Mouse (Mus musculus) limb, embryonic 14.5 days (tissue): ENCODE measurements around the gene Olfr1224-ps1. TPM values are rescaled to one million over a fixed set of nuclear protein-coding genes. Genes with fewer than 3 reads are reported as not detected.
"Not testable (repeated sequence)": the region's sequence is repeated elsewhere in the genome, so short reads cannot be mapped to it uniquely, and the experiment has no call there.

ENCODE experiments used
- ATAC-seq: fragments of 200-750 bp; cut with Nextera tagmentation; 2 replicates; pipeline ENCODE4 v1.8.0; 2017; ENCODE audit warnings: low read depth, moderate number of reproducible peaks, moderate TSS enrichment; ENCODE audit not compliant: low FRiP score
- DNase-seq: peaks from one replicate; pipeline ENCODE4 v3.0.0-alpha.2; 2015; ENCODE audit warnings: low spot score
- H3K27ac ChIP-seq: fragments of 300-500 bp; sonication (generic); replicated peaks from 2 replicates; pipeline ENCODE4 v1.5.1; 2014; ENCODE audit warnings: low read depth, mild to moderate bottlenecking, low read length, moderate library complexity, mixed read lengths
- H3K27me3 ChIP-seq: fragments of 300-500 bp; sonication (generic); 2 replicates; pipeline ENCODE4 v1.6.1; 2014; ENCODE audit warnings: low read length, mixed read lengths; ENCODE audit not compliant: control insufficient read depth, insufficient read depth
- H3K36me3 ChIP-seq: fragments of 300-500 bp; sonication (generic); 2 replicates; pipeline ENCODE4 v1.6.1; 2014; ENCODE audit warnings: mild to moderate bottlenecking, low read length, moderate library complexity, mixed read lengths; ENCODE audit not compliant: control insufficient read depth, insufficient read depth
- H3K4me1 ChIP-seq: fragments of 300-500 bp; sonication (generic); 2 replicates; pipeline ENCODE4 v1.6.1; 2014; ENCODE audit warnings: antibody characterized with exemption, low read length, mixed read lengths; ENCODE audit not compliant: control insufficient read depth, insufficient read depth
- H3K4me2 ChIP-seq: fragments of 300-500 bp; sonication (generic); replicated peaks from 2 replicates; pipeline ENCODE4 v1.6.1; 2014; ENCODE audit warnings: low read depth, mild to moderate bottlenecking, low read length, moderate library complexity; ENCODE audit not compliant: severe bottlenecking
- H3K4me3 ChIP-seq: fragments of 300-500 bp; sonication (generic); replicated peaks from 2 replicates; pipeline ENCODE4 v1.5.1; 2014; ENCODE audit warnings: low read length
- H3K9ac ChIP-seq: fragments of 300-500 bp; sonication (generic); 2 replicates; pipeline ENCODE4 v1.6.1; 2014; ENCODE audit warnings: mild to moderate bottlenecking, low read depth, low read length, moderate library complexity; ENCODE audit not compliant: severe bottlenecking
- H3K9me3 ChIP-seq: fragments of 300-500 bp; sonication (generic); 2 replicates; pipeline ENCODE4 v1.6.1; 2016; ENCODE audit warnings: low read length; ENCODE audit not compliant: control insufficient read depth
- POLR2A ChIP-seq: fragments of 200-500 bp; IDR thresholded peaks from 2 replicates; pipeline ENCODE4 v1.8.0; 2012; ENCODE audit warnings: inconsistent platforms, mild to moderate bottlenecking, moderate library complexity, borderline replicate concordance; ENCODE audit not compliant: insufficient read depth, insufficient read length; ENCODE audit errors: extremely low read depth
- WGBS: fragments of 180-500 bp; shearing (Covaris S2); extraction: QIAGEN DNeasy Blood & Tissue Kit; methylation state at CpG from one replicate; pipeline ENCODE4 v1.1.7; 2014; 5-methylcytosine and 5-hydroxymethylcytosine counted together
- polyA plus RNA-seq, 2 experiments: library from polyadenylated mRNA; depleted of rRNA in 1 of 2; stranded (reverse) in 1 of 2; unstranded in 1 of 2; fragments of >200 nt; fragmentation: Nextera tagmentation in 1 of 2; extraction: Ambion mirVana in 1 of 2; gene quantifications; 2 replicates each; pipeline versions ENCODE4 v1.2.1 to v1.2.3; 2012 to 2014

The Olfr1224-ps1 gene
- polyA plus RNA-seq (2012; rRNA removed): not detected in 2 replicates
- polyA plus RNA-seq (2014; fragmentation: Nextera tagmentation; extraction: Ambion mirVana): not detected in 2 replicates

GRCm38 (mm10) chr2:89163991-89164390, at the start of gene Olfr1224-ps1:
Gene Olfr1224-ps1, minus strand, starts transcription at chr2:89164091.
- not testable (repeated sequence) for H3K27me3 ChIP-seq, H3K4me1 ChIP-seq, H3K36me3 ChIP-seq, ATAC-seq, DNase-seq, H3K9ac ChIP-seq, H3K9me3 ChIP-seq, H3K4me2 ChIP-seq, H3K27ac ChIP-seq, H3K4me3 ChIP-seq
- 92% methylated on average over 8 of the region's 8 CpGs for WGBS

- Histone ChIP-seq H3K27ac (no peak within 1 kb of the TSS), H3K36me3 (no peaks in the 10 kb centered on the region), H3K4me3 (no peak within 1 kb of the TSS), H3K9me3 (no peaks in the 10 kb centered on the region), H3K4me1 (no peaks in the 10 kb centered on the region), H3K4me2 (no peak within 1 kb of the TSS), H3K9ac (no peak within 1 kb of the TSS), H3K27me3 (no peaks in the 10 kb centered on the region)
- TF ChIP-seq POLR2A: no peak
- no peak for DNase-seq
- 59% methylated on average over 2 of the region's 2 CpGs for WGBS
- ATAC-seq: no peak
Observed at GRCm38 (mm10) chr2:89199948-89200347, 36.1 kb upstream of the Olfr1224-ps1 start, which contains the start of gene Olfr1226. Gene Olfr1226, minus strand, starts transcription at chr2:89200048.

DNA sequence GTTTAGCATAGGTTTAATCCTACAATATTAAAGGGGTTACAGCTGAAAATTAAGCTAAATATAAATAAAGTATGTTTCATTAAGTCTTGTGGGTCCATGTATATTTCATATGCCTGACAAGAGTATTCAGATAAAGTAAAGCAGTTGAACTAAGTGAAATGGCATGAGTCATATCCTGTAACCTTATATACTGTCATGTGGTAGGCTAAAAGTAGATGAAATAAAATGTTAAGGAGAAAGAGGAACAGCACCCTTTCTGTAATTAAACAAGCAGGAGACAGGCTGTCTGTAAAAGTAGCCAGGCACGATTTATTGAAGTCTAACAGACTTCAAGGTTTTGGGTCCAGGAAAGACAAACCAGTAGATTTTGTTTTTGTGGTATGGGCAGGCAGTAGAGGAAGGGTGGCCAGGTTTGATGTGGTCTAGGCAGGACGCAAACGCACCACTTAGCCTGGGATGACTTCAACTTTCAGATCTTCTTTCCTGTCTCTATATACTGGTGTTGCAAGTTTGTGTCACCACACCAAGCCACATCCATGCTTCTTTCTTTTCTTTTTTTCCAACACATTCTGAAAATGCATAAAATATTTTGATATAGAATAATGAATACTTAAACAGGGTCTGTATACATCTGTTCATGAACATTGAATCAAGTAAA, 32.6 kb upstream of the Olfr1224-ps1 start:
- Histone ChIP-seq H3K4me2 (no peak overlapping the region), H3K9me3 (no peaks in the 10 kb centered on the region), H3K9ac (no peak overlapping the region), H3K27ac (no peak overlapping the region), H3K4me3 (no peak overlapping the region), H3K36me3 (no peaks in the 10 kb centered on the region), H3K4me1 (no peaks in the 10 kb centered on the region), H3K27me3 (no peaks in the 10 kb centered on the region)
- ATAC-seq (no peak), DNase-seq (no peak)
- WGBS: 82% methylated on average over 3 of the region's 3 CpGs
- no peak for TF ChIP-seq POLR2A

DNA sequence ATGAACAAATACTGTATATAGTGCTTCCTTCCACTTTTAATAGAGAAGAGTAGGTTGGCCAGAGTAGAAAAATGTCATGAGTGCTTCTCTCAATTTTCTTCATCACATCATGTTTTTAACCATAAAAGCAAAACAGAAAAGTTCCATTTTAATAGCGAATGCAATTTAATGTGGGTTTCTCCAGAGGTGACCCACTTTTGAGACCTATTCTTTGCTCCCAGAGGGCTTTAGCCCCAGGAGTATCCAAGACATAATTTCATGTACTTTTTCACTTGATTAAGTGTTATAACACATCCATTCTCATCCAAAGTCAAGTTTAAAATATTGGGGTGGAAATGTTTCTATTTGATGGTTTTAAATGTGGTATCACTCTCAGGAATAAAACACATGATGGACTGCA, 10.7 kb upstream of the Olfr1224-ps1 start, which contains the start of gene Olfr1225:
Olfr1225 (minus strand) TSS at position 101 of the 400 bp plus-strand sequence.
- ATAC-seq (no peak), DNase-seq (no peak)
- no peaks in the 10 kb centered on the region for H3K4me1 ChIP-seq
- no peak within 1 kb of the TSS for H3K4me2 ChIP-seq
- no peaks in the 10 kb centered on the region for H3K36me3 ChIP-seq
- no peak within 1 kb of the TSS for H3K27ac ChIP-seq
- H3K9me3 ChIP-seq: no peaks in the 10 kb centered on the region
- H3K4me3 ChIP-seq: no peak within 1 kb of the TSS
- no peaks in the 10 kb centered on the region for H3K27me3 ChIP-seq
- 89% methylated on average over 1 of the region's 1 CpGs for WGBS
- H3K9ac ChIP-seq: no peak within 1 kb of the TSS
- no peak for TF ChIP-seq POLR2A

GRCm38 (mm10) chr2:89164711-89165110, 820 bp upstream of the Olfr1224-ps1 start:
- H3K4me1 ChIP-seq, H3K9ac ChIP-seq, H3K27ac ChIP-seq, H3K27me3 ChIP-seq, H3K9me3 ChIP-seq, H3K36me3 ChIP-seq, DNase-seq, ATAC-seq, H3K4me3 ChIP-seq, H3K4me2 ChIP-seq: not testable (repeated sequence)
- WGBS: 92% methylated on average over 4 of the region's 4 CpGs
